In genomic region chr5:133600630-133601029, GRCm38 (mm10) we compare ENCODE assay signal across 12 mouse cellular contexts.
DNase-seq lines count a peak whose midpoint lies in the region; ATAC-seq and TF ChIP-seq lines count a peak whose summit lies in the region.
"Had no signal": no experiment of that assay in that cellular context is flagged by ENCODE, and none has a peak within 500 bp of the region (broad histone marks: within the 10 kb centered on the region; RNA-seq: fewer than 3 reads in every experiment).

No protein-coding gene starts in this region.

- no peak overlapping the region for H3K9ac ChIP-seq in heart, postnatal 0 days (replicated peaks; ENCODE audit: low read depth, low read length)
- H3K9ac ChIP-seq in ES-E14 (ENCODE audit: insufficient read depth, low read depth, low read length, poor library complexity, severe bottlenecking), result no peak overlapping the region
- H3K9ac ChIP-seq: embryonic facial prominence, embryonic 12.5 days had no signal

- TF ChIP-seq CTCF in heart, postnatal 0 days (IDR thresholded peaks at IDR 0.05; ENCODE audit: low read depth), result peak; percentile 18; the same call in 1 of the 2 replicates
- TF ChIP-seq CTCF in left cerebral cortex, adult 2 months (IDR thresholded peaks at IDR 0.05), result peak; percentile 38
- peak; percentile 51; the same call in 1 of the 2 replicates for TF ChIP-seq CTCF in brain, embryonic 14.5 days (IDR thresholded peaks at IDR 0.05; ENCODE audit: borderline replicate concordance, extremely low read depth, insufficient read depth, insufficient read length)

- in situ Hi-C loops in ES-E14 (cut with MboI; ENCODE audit: low sequenced_read_pairs in 2 of 2, unreplicated experiment in 2 of 2), result no loop called here

- H3K4me2 ChIP-seq in heart, postnatal 0 days (ENCODE audit: low read depth, low read length), result no peak overlapping the region
- H3K4me2 ChIP-seq: embryonic facial prominence, embryonic 12.5 days; liver, embryonic 11.5 days had no signal

- H3K4me1 ChIP-seq in heart, postnatal 0 days (ENCODE audit: control insufficient read depth, insufficient read depth), result no peaks in the 10 kb centered on the region
- no peaks in the 10 kb centered on the region for H3K4me1 ChIP-seq in ES-E14 (ENCODE audit: control insufficient read depth in 2 of 2, insufficient read depth in 2 of 2, low read length in 2 of 2, poor library complexity in 1 of 2)
- H3K4me1 ChIP-seq: embryonic facial prominence, embryonic 12.5 days; megakaryocyte, embryonic 14.5 days had no signal

- H3K27ac ChIP-seq in heart, postnatal 0 days (ENCODE audit: low read depth), result no peak overlapping the region
- H3K27ac ChIP-seq in left cerebral cortex, adult 2 months, result no peak overlapping the region
- H3K27ac ChIP-seq in ES-E14 (ENCODE audit: insufficient read depth, low read depth, low read length, poor library complexity, severe bottlenecking), result no peak overlapping the region
- H3K27ac ChIP-seq: embryonic facial prominence, embryonic 12.5 days had no signal

- ATAC-seq in heart, postnatal 0 days (ENCODE audit: insufficient read depth, low read depth), result no peak

- no peak for TF ChIP-seq POLR2A in brain, embryonic 14.5 days (IDR thresholded peaks at IDR 0.05; ENCODE audit: borderline replicate concordance, extremely low read depth, insufficient read depth, insufficient read length, poor library complexity, severe bottlenecking)

- 61% methylated on average over 5 of the region's 5 CpGs for WGBS in heart, postnatal 0 days

- TF ChIP-seq EP300 in heart, postnatal 0 days (IDR thresholded peaks at IDR 0.05; ENCODE audit: low read depth), result no peak

- no peaks in the 10 kb centered on the region; the same call in 1 of the 2 replicates for H3K9me3 ChIP-seq in heart, postnatal 0 days (replicated peaks; ENCODE audit: control insufficient read depth, low read length)
- H3K9me3 ChIP-seq in ES-E14 (ENCODE audit: control insufficient read depth, insufficient read depth, low read depth, low read length), result no peaks in the 10 kb centered on the region
- H3K9me3 ChIP-seq: embryonic facial prominence, embryonic 12.5 days had no signal

- no peak for DNase-seq in heart, postnatal 0 days (ENCODE audit: low spot score)
- DNase-seq in heart, adult 8-10 months (ENCODE audit: low spot score), result no peak
- DNase-seq in left cerebral cortex, adult 2 months (ENCODE audit: extremely low spot score in 1 of 2, low spot score in 2 of 2), result no peak
- no peak for DNase-seq in left cerebral cortex, adult 8-10 months (ENCODE audit: low spot score in 2 of 2)
- DNase-seq in ES-E14 (ENCODE audit: low read depth, low spot score), result peak; percentile 9
- peak; percentile 66 for DNase-seq in brain, embryonic 14.5 days (ENCODE audit: low read depth)
- no peak for DNase-seq in frontal cortex, postnatal 25 days (ENCODE audit: low spot score in 2 of 2)
- no peak for DNase-seq in adrenal gland, adult 18-20 months (ENCODE audit: low spot score in 2 of 2)
- DNase-seq: heart, adult 18-20 months had no signal

- no peaks in the 10 kb centered on the region for H3K27me3 ChIP-seq in heart, postnatal 0 days (ENCODE audit: control insufficient read depth, insufficient read depth, low read length)
- H3K27me3 ChIP-seq: embryonic facial prominence, embryonic 12.5 days; megakaryocyte, embryonic 14.5 days had no signal

- no peaks in the 10 kb centered on the region for H3K36me3 ChIP-seq in heart, postnatal 0 days (replicated peaks; ENCODE audit: control insufficient read depth, insufficient read depth, low read length)
- no peaks in the 10 kb centered on the region for H3K36me3 ChIP-seq in ES-E14 (ENCODE audit: control insufficient read depth, insufficient read depth, low read length, poor library complexity, severe bottlenecking)
- H3K36me3 ChIP-seq: embryonic facial prominence, embryonic 12.5 days had no signal

- intact Hi-C loops in left cerebral cortex, adult 2 months (cut with DNase I), result no loop called here

- H3K4me3 ChIP-seq in heart, postnatal 0 days (ENCODE audit: low read depth, low read length), result no peak overlapping the region
- H3K4me3 ChIP-seq in left cerebral cortex, adult 2 months, result no peak overlapping the region
- H3K4me3 ChIP-seq in ES-E14 (ENCODE audit: insufficient read depth in 1 of 2, low read depth in 1 of 2, low read length in 2 of 2, poor library complexity in 1 of 2, severe bottlenecking in 1 of 2), result no peak overlapping the region
- H3K4me3 ChIP-seq: embryonic facial prominence, embryonic 12.5 days; megakaryocyte, embryonic 14.5 days had no signal

TF ChIP-seq in ES-E14, 5 proteins besides CTCF, POLR2A, EP300 and RAD21:
- no peak for TF ChIP-seq HCFC1 (IDR thresholded peaks at IDR 0.05; ENCODE audit: borderline replicate concordance, insufficient read depth, low read length)

Comparison
In these comparisons a context has a peak if more than half of its experiments do, and no peak if none do; other contexts are left out.
1. DNase-seq: peak in ES-E14 (single experiment) and brain, embryonic 14.5 days (single experiment); none in heart, postnatal 0 days (single experiment), heart, adult 8-10 months (single experiment), left cerebral cortex, adult 2 months (0 of 2), left cerebral cortex, adult 8-10 months (0 of 2), frontal cortex, postnatal 25 days (0 of 2) and adrenal gland, adult 18-20 months (0 of 2).
2. Peak in every context shown above with its lines, with median percentiles within 50 percentile points of each other: CTCF ChIP-seq.